Mouse (Mus musculus) mature B cell (primary cell): Measurements from ENCODE around the gene Itgav.
"Not testable (repeated sequence)": the region's sequence is repeated elsewhere in the genome, so short reads cannot be mapped to it uniquely, and the experiment has no call there.

Experiments used
- in situ Hi-C: fragments of 300-500 bp; cut with MboI; formaldehyde crosslinking; loops from 2 replicates; pipeline ENCODE4 v1.14.3; 2019

The Itgav gene

DNA sequence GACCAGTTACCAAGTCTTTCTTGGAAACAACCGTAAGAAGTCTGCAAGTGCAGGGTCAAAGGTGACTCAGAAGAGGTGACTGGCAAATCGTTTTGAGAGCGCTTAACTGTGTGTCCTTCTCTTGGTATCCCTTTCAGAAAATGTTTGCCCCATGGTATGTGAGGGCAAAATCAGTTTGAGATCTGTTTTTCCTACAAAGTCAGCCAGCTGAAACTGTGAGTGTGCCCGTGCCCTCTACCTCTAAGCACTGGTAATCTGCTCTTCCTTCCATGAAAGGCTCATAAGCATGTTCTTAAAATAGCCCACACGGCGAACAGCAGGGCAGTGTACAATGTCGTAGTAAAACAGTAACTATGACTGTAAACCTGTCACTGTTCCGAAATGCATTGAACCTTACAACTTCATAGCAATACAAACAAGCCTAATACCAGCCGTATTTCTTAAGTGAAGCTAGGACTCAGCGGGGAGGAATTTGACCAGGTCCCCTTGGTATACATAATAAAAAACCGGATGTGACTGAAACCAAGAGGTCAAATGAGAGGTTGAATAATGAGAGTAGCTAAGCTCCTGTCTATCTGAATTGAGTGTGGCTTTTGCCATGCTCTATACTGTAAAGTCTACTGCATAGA lies 14.2 kb upstream of the Itgav start:
- in situ Hi-C loops = no loop called here

DNA sequence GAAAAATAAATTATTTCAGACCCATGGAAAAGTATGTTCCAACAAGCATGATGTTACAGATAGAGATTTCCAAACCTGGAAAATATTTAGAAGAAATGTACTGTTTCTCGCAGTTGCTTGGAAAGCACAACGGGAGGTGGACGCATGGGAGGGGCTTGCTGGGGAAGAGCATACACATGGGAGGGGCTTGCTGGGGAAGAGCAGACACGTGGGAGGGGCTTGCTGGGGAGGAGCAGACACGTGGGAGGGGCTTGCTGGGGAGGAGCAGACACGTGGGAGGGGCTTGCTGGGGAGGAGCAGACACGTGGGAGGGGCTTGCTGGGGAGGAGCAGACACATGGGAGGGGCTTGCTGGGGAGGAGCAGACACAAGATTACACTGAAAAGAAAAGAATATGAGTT lies 10.9 kb upstream of the Itgav start:
- in situ Hi-C loops = not testable (repeated sequence)

DNA sequence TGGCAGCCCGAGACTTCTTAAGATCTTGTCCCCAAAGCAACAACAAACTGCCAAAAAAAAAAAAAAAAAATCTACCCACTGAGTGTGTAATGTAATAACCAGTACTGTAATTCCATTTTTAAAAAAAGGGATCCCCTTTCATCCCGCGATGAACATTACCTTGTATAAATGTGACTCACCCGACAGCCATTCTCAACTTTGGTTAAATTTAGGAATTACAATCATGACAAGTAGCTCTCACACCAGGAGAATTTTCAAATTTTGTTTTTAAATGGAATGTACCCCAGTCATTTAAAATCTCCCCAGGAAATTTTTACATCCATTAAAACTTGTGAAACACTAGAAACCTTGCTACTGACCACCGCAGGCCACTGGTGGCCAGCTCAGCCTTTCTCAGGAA lies 10.3 kb upstream of the Itgav start:
- in situ Hi-C loops = no loop called here

DNA sequence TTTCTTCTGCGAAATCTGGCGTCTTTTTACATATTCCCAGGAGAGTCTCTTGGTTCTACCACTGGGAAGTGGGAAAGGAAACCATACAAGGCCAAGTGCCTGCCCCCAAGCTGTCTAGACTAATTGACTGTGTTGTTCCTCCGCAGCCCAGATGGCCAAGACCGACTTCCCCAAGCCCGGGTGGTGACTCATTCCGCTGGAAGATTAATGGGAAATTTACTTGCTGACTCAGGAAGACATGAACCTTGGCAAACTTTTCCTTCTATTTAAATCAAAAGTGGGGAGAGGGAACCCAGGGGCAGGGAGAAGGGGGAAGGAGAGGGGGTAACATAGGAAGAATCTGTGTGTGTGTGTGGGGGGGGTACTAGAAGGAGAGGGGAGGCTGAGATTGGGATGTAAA lies 9.4 kb upstream of the Itgav start:
- in situ Hi-C loops = no loop called here

DNA sequence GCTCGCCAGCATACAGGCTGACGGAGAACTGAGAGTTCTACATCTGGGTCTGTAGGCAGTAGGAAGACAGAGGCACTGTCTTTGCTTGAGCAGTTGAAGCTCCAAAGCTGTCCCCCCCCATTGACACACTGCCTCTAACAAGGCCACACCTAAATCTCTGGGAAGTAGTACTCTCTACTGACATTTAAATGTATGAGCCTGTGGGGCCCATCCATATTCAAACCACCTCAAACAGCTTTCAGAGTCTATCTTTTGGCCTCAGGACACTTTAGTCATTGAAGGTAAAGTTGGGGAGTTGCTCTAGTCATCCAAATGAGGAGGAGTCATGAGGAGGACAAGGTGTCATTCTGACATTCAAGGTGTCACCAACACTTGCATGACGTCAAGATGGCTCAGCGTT lies 5.9 kb upstream of the Itgav start:
- in situ Hi-C loops = no loop called here

DNA sequence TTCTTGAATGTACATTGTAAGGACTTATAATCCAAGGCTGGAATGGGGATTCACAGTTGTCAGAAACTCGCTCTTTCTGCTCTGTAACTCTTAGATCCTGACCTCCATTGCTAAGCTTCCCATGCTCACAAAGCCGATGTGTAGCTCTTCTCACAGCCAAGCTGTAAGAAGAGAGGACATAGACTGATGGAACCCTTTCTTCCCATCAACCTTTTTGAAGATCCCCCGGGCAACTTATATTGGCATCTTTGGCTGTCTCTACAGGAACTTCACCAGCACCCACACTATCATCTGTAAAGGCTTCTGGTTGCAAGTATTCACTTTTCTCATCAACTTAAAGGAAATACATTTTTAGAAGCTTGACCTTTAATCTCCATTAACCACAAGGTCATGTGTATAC lies 2.6 kb upstream of the Itgav start:
- in situ Hi-C loops = no loop called here

DNA sequence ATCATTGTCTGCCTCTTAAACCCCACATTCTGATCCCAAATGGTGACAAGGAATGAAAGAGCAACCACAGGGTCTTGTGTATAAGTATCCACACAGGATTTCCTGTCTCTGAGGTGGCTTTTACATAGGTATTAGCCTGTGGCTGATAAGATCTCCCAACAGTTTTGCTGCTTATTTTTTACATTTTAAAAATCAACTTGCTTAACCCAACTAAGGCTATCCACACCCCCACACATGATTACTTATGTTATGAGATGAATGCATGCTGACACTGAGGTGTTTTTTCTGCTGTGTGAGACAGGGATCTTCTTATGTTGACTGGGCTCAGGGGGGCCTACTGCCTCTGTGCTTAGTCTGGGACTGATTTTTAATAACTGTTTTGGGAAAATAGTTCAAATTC lies 1.3 kb upstream of the Itgav start:
- in situ Hi-C loops = no loop called here

DNA sequence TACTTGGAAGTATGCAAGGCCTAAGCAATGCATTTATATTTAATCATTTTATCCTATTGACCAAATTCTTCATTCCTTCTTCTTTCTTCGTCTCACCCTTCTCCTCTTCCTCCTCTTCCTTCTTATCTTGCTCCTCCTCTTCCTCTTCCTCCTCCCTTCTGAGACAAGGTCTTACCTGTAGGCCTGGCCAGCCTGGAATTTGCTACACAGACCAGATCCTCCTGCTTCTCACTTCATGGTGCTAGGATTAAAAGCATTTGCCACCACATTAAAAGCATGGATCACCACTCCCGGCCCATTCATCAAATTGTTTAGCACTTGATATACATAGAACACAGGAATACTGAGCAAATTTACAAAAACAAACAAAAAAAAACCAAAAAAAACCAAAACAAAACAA lies 851 bp upstream of the Itgav start:
- in situ Hi-C loops = no loop called here

DNA sequence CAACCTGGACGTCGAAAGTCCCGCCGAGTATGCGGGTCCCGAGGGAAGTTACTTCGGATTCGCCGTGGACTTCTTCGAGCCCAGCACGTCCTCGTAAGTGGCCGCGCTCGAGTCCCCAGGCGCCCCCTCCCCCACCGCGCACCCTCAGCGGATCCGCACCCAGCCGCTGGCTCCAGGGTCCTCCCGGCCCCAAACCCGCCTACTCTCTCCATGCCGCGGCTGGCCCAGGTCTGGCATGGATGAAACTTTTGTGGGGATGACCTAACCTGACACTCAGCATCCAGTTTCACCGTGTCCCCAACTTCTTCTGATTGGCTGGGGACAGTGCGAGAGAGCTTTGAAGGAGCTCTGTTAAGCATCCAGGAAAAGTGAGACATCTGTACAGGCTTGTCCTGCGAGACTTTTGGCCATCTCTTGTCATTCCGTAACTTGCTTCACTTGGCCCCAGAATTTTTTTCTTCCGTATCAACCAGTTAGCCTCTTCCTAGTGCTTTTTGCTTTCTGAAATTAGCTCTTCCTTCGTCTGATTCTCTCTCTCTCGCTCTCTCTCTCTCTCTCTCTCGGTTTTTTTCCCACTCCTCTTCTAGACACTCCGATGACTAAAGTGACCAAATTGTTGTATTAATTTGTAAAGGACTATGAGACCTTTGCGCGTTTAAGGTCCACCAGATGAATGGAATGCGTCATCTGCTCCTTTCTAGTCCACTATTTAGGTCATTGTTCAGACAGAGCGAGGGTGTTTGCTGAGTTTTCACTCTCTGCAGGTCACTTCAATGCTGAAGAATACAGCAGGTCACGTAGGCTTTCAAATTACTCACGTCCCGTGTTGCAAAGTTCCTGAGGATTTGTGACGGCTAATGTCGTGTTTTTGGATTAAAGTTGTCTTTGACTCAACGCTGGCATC lies 882 bp downstream of the Itgav start:
- in situ Hi-C loops = no loop called here

DNA sequence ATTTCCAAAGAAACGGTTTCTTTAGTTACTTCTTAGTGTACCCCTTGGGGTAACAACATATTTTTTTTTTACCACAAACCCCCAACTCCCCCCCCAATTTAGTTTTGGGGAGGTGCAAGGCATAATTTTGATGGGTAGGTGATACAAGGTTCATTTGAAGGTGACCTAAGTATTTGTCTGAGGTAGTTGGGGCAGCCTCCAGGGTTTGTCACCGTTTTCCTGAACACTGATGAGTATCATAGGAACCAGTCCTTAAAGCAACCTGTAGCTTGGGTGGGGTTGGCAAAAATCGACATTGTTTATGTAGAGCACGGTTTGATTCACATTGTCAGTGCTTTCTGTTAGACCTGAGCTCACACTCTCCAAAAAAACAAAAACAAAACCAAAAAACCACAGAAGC lies 1.6 kb downstream of the Itgav start:
- in situ Hi-C loops = no loop called here

DNA sequence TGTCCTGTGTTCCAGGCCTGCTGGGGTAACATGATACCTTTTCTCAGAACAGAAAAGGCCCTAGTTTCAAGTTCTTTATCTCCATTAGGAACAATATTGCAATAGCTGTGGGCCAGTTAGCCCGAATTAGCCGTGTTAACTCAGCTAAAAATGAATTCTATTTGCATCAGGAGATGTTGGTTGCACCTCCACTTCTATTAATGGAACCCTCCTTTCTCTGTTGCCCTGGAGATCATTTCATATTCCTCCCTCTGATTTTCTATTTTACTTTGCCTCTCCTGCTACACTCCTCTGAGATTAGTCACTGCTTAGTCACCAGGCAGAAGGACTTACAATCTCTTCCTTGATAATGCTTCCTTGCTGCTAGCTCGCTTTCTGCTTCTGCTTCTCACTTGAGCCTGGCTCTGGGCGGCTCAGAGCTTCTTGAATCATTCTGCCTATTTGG lies 4.1 kb downstream of the Itgav start:
- in situ Hi-C loops = no loop called here

DNA sequence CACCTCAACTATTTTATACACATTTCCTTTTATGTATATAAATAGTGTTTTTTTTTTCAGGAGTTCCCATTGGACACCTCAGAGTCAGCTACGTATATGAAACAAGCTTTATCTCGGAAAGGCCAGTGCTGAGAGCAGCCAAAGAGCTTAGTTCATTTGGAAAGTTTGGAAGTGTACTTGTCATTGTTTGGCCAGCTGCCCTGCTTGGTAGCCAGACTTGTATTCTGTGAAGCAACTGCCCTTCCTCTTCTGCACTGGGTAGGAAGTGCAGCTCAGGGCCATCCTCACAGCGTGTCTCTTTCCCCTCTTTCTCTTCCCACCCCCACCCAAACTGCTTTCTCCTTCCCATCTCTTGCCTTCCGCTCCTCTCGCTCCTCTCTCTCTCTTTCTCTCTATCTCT lies 5.1 kb downstream of the Itgav start:
- in situ Hi-C loops = no loop called here

DNA sequence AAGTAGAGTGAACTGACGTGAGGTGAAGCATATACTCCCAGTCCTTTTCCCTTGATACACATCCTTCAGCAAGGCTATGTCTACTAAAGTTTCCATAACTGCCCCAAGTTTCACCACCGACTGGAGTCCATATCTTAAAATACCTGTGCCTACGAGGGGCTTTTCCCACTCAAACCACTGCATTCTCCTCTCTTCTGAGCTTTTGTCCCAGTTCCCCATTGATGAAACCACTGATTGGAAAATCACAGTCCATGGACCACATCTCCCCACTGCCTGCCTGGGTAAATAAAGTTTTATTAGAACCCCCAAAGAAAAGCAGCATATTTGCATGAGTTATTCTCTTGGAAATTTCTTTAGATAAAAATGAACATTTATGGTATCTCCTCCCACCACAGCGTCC lies 8.7 kb downstream of the Itgav start:
- in situ Hi-C loops = no loop called here

DNA sequence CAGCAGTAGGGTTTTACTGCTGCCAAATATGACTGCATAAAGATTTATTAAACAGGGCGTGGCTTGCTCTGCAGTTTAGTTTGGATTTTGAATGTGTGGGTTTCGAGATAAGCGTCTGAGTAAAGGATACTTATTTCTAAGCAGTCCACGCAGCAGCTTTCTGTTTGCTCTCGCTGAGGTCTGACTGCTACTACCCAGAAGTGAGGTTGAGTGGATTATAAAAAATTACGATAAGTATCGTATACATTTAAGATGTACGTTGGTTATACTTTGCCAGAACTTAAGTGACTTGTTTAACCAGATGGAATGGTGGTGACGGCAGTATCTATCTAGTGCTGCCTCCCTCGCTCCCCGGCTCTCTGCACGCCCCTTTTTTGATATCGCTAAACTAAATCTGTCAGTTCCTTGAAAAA lies 9.8 kb downstream of the Itgav start:
- in situ Hi-C loops = no loop called here

DNA sequence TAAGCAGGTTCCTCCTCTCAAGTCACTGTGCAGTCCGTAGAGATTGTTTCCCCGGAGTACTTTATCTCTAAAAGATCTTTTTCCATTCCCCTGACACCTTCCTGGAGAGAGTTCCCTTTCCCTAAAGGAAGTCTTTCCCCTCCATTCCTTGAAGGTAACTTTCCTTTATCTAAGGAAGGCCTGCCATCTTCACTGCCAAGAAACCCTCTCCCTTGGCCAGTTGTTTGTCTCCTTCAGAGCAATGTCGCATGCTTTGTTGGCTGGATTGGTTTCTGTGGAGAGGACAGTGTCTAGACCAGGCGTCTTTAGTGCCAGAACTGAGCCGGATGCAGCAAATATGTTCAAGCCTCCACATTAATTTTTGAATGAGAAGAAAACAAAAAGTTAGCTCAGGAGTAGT lies 11.1 kb downstream of the Itgav start:
- in situ Hi-C loops = no loop called here

DNA sequence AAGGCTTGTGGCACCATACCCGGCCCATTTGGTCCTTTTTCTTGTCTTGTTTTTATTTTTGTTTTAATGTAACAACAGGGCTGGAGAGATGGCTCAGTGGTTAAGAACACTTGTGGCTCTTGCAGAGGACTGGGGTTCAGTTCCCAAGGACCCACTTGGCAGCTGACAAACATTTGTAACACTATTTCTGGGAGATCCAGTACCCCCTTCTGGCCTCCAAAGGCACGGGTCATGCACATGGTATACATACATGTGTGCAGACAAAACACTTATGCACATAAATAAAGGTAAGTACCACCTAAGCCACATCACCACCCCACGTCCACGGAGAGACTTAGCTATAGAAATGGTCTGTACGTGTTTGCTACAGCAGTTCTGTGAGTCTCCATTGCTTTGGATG lies 12.6 kb downstream of the Itgav start:
- in situ Hi-C loops = no loop called here

DNA sequence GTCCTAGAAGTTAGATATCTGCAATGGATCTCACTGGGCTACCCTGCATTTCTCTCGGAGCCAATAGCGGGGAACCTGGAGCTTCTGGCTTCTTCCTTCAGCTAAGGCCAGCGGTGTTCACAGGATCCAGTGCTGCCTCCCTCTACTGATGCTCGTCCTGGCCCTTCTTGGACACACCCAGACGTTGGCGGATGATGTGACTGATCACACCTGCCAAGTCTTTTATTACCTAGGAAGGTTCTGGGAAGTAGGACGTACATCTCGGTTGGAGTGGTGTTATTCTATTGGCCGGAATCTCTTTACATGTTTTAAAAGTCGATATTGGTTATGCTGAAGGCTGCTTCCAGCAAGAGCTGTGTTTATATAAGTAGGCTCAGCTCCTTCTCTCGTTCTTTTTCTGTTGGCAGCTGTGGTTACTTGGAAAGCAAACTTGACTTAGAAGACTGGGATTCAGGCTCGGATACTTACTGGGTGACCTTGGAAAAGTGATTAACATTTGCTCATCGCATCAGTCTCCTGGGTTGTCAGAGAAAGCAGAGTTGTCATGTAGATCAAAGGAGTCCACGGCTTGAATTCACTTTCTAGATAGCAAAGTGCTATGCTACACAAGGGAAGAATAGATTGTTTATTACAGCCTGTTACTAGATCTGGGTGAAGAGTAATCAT lies 14.5 kb downstream of the Itgav start:
- in situ Hi-C loops = no loop called here

DNA sequence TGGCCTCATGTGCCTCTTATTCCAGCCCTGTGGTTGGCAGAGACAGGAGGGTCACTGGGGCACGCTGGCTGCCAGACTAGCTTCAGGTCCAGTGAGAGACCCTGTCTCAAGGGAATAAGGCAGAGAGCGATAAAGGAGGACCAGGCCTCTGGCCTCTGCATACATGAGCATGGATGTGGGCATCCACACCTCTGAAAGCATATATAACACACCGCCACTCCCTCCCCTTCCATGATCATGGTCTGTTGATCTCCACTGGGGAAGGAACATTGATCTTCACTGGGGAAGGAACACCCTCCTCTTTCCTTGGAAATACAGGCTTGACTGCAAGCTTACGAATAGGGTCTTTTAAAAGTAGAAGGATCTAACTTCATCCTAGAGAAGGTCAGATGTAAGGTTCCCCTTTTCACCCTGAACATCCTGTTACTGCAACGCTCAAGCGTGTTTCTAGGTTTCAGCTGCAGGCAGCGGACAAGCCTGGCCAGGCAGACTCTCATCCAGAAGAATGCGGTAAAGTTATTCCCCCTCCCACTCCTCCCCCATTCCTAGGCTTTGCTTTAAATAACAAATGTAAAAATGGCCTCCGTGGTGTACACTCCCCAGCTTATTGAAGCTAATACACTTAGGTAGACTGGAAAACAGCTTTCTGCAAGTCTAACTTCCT lies 15.4 kb downstream of the Itgav start:
- in situ Hi-C loops = no loop called here

DNA sequence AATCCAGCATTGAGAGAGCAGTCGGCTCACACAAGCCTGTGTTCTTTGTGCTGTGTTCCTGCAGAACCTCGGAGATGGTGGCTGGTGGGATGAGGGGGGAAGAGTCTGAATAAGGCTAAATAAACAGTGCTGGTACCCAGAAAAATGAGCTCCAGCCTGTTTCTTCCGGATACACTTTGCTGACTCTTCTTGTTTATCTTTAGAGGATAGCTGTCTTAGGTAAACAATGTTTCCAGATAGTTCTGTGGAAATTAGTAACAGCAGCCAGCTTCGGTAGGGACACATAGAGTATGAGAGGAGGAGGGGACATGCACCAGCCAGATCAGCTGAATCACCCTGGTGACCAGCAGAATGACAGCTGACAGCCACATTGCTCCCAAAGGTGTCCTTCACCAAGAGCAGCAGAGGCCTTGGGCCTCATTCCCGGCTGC lies 16.4 kb downstream of the Itgav start:
- in situ Hi-C loops = no loop called here

DNA sequence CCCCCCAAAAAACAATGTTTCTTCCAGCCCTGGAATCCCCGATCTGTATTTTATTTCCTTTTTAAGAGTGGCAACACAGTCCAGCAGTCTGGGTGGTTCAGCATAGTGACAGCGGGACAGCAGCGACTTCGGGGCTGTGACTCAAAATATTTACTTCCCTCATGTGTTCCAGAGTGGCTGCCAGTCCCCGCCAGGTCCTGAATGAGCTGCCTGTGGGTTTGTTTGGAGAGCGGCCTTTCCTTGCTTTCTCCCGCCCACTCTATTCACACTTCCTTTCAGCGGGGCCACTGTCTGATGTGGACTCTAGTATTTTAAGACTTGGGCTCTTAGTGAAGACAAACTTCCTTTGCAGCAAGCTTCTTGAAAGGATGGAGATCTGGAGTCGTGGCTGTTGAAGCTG lies 18.0 kb downstream of the Itgav start:
- in situ Hi-C loops = no loop called here

DNA sequence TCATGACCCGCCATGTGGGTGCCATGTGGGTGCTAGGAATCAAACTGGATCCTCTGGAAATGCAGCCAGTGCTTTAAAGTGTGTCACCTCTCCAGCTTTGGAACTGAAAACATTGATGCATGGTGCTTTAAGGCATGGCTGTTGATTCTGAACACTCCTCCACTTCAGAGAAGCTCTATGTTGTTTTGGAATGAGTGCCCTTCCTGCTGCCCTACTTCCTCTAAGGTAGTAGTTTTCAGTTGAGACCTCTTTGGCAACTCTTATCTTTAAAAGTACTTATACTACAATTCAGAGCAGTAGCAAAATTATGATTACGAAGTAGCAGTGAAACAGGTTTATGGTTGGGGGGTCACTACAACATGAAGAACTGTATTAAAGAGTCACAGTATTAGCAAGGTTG lies 18.6 kb downstream of the Itgav start:
- in situ Hi-C loops = no loop called here

DNA sequence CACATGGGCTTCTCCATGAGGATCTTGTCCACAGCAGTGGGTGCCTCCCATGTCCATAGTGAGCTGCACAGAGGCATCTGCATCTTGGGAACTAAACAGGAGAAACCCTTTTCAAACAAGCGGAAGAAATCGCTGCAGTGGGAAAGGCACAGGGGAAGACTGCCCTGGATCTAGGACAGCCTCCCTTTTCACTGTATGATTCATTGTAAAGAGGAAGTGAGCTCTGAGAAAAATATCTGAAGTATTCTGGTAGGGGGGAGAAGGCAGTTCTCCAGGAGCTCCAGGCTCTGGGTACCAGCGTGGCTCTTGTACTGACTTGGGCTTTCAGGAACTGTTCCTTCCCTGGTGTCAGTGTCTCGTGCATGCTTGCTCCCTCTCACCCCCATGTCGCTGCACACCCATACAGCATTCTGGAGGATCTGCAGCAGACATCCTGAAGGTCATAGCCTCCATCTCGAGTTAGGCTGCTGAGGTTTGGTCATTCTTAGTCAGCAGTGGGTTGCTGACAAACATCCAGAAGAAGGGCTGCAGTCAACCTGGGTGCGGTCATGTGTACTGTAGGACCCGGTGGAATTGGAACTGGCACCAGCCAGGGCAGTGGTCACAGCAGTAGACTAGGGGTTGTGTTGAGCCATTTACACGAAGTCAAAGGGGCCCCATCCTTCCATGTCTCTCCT lies 20.2 kb downstream of the Itgav start:
- in situ Hi-C loops = no loop called here
